Mouse (Mus musculus): ENCODE measurements around the gene Purb.

Gene Purb

GRCm38 (mm10) chr11:6475867-6476484 lies at the start of gene Purb:
Gene Purb (minus strand): TSS chr11:6475917.
- DNase-seq (ENCODE audit: extremely low read depth, low read depth, low spot score): no peak

GRCm38 (mm10) chr11:6525241-6525640 lies 49.5 kb upstream of the Purb start:
- DNase-seq (ENCODE audit: extremely low read depth, low read depth, low spot score): no peak

GRCm38 (mm10) chr11:6524880-6525238 lies 49.1 kb upstream of the Purb start:
- DNase-seq (ENCODE audit: extremely low read depth, low read depth, low spot score): no peak

GRCm38 (mm10) chr11:6524165-6524879 lies 48.6 kb upstream of the Purb start:
- DNase-seq (ENCODE audit: extremely low read depth, low read depth, low spot score): no peak

- DNase-seq (ENCODE audit: extremely low read depth, low read depth, low spot score): no peak
Measured at GRCm38 (mm10) chr11:6523662-6524088, 48.0 kb upstream of the Purb start.

- no peak for DNase-seq (ENCODE audit: extremely low read depth, low read depth, low spot score)
Measured at GRCm38 (mm10) chr11:6522782-6523525, 47.2 kb upstream of the Purb start.

- DNase-seq (ENCODE audit: extremely low read depth, low read depth, low spot score): no peak
Measured at GRCm38 (mm10) chr11:6520507-6521173, 44.9 kb upstream of the Purb start, which contains the start of gene Myo1g. Gene Myo1g (minus strand): TSS chr11:6520965.

GRCm38 (mm10) chr11:6519491-6520033 lies 43.8 kb upstream of the Purb start:
- no peak for DNase-seq (ENCODE audit: extremely low read depth, low read depth, low spot score)

GRCm38 (mm10) chr11:6514837-6515236 lies 39.1 kb upstream of the Purb start:
- DNase-seq (ENCODE audit: extremely low read depth, low read depth, low spot score): no peak

- DNase-seq (ENCODE audit: extremely low read depth, low read depth, low spot score): no peak
Measured at GRCm38 (mm10) chr11:6508269-6508876, 32.7 kb upstream of the Purb start.

- peak; percentile 49 for DNase-seq (ENCODE audit: extremely low read depth, low read depth, low spot score)
Measured at GRCm38 (mm10) chr11:6506516-6506915, 30.8 kb upstream of the Purb start.

- peak; percentile 56 for DNase-seq (ENCODE audit: extremely low read depth, low read depth, low spot score)
Measured at GRCm38 (mm10) chr11:6504689-6505088, 29.0 kb upstream of the Purb start.

GRCm38 (mm10) chr11:6504226-6504625 lies 28.5 kb upstream of the Purb start:
- no peak for DNase-seq (ENCODE audit: extremely low read depth, low read depth, low spot score)

- no peak for DNase-seq (ENCODE audit: extremely low read depth, low read depth, low spot score)
Measured at GRCm38 (mm10) chr11:6502506-6502905, 26.8 kb upstream of the Purb start.

GRCm38 (mm10) chr11:6497311-6497948 lies 21.7 kb upstream of the Purb start:
- DNase-seq (ENCODE audit: extremely low read depth, low read depth, low spot score): no peak

- DNase-seq (ENCODE audit: extremely low read depth, low read depth, low spot score): no peak
Measured at GRCm38 (mm10) chr11:6489691-6490503, 14.2 kb upstream of the Purb start.

- no peak for DNase-seq (ENCODE audit: extremely low read depth, low read depth, low spot score)
Measured at GRCm38 (mm10) chr11:6489257-6489656, 13.5 kb upstream of the Purb start.

GRCm38 (mm10) chr11:6488041-6488684 lies 12.4 kb upstream of the Purb start:
- DNase-seq (ENCODE audit: extremely low read depth, low read depth, low spot score): no peak

- no peak for DNase-seq (ENCODE audit: extremely low read depth, low read depth, low spot score)
Measured at GRCm38 (mm10) chr11:6487496-6487895, 11.8 kb upstream of the Purb start.
